Mouse (Mus musculus) kidney, embryonic 16.5 days (tissue): Measurements from ENCODE around the gene Fam131b. TPM values are rescaled to one million over a fixed set of nuclear protein-coding genes. Genes with fewer than 3 reads are reported as not detected.
A peak's percentile ranks its signal among the peaks of the same experiment; 100 is the strongest.

ENCODE experiments used
- ATAC-seq: fragments of 200-750 bp; cut with Nextera tagmentation; 2 replicates; pipeline ENCODE4 v1.8.0; 2017; ENCODE audit warnings: moderate TSS enrichment; ENCODE audit not compliant: low FRiP score, low TSS enrichment
- H3K27ac ChIP-seq: fragments of 300-500 bp; sonication (generic); 2 replicates; pipeline ENCODE4 v1.5.1; 2014; ENCODE audit warnings: low read length
- H3K27me3 ChIP-seq: fragments of 300-500 bp; sonication (generic); 2 replicates; pipeline ENCODE4 v1.6.1; 2014; ENCODE audit warnings: low read length, control low read depth, mixed read lengths; ENCODE audit not compliant: insufficient read depth
- H3K36me3 ChIP-seq: fragments of 300-500 bp; sonication (generic); 2 replicates; pipeline ENCODE4 v1.6.1; 2014; ENCODE audit warnings: low read length, control low read depth, mixed read lengths; ENCODE audit not compliant: insufficient read depth
- H3K4me1 ChIP-seq: fragments of 300-500 bp; sonication (generic); 2 replicates; pipeline ENCODE4 v1.6.1; 2014; ENCODE audit warnings: low read length, control low read depth, mixed read lengths; ENCODE audit not compliant: insufficient read depth
- H3K4me2 ChIP-seq: fragments of 300-500 bp; sonication (generic); replicated peaks from 2 replicates; pipeline ENCODE4 v1.6.1; 2014; ENCODE audit warnings: low read depth, low read length
- H3K4me3 ChIP-seq: fragments of 300-500 bp; sonication (generic); 2 replicates; pipeline ENCODE4 v1.5.1; 2014; ENCODE audit warnings: mild to moderate bottlenecking, low read length
- H3K9ac ChIP-seq: fragments of 300-500 bp; sonication (generic); replicated peaks from 2 replicates; pipeline ENCODE4 v1.6.1; 2014; ENCODE audit warnings: low read length
- H3K9me3 ChIP-seq: fragments of 300-500 bp; sonication (generic); 2 replicates; pipeline ENCODE4 v1.6.1; 2016; ENCODE audit warnings: low read length, control low read depth
- WGBS: fragments of 180-500 bp; shearing (Covaris S2); extraction: QIAGEN DNeasy Blood & Tissue Kit; methylation state at CpG from one replicate; pipeline ENCODE4 v1.1.7; 2014; 5-methylcytosine and 5-hydroxymethylcytosine counted together
- polyA plus RNA-seq: library from polyadenylated mRNA; unstranded; fragments of >200 nt; fragmentation: Nextera tagmentation; extraction: Ambion mirVana; gene quantifications from 2 replicates; pipeline ENCODE4 v1.2.1, GENCODE M21; 2015

Fam131b gene
- polyA plus RNA-seq, 1 experiment from 2014 or later, result 0.11 TPM

GRCm38 (mm10) chr6:42364066-42364465, 39.6 kb upstream of the Fam131b start:
- no peak for ATAC-seq
- H3K27me3 ChIP-seq, result no peaks in the 10 kb centered on the region
- 85% methylated on average over 4 of the region's 4 CpGs for WGBS

GRCm38 (mm10) chr6:42362974-42363373, 38.5 kb upstream of the Fam131b start:
- peaks cover 27% of the 10 kb centered on the region for H3K36me3 ChIP-seq

More at GRCm38 (mm10) chr6:42364066-42364465, 39.6 kb upstream of the Fam131b start:
- Histone ChIP-seq H3K9me3 (no peaks in the 10 kb centered on the region), H3K4me2 (no peak overlapping the region), H3K4me1 (no peaks in the 10 kb centered on the region), H3K4me3 (no peak overlapping the region), H3K27ac (no peak overlapping the region), H3K9ac (no peak overlapping the region), H3K36me3 (peaks cover 21% of the 10 kb centered on the region)

GRCm38 (mm10) chr6:42362497-42362896, 38.1 kb upstream of the Fam131b start:
- H3K4me3 ChIP-seq, result no peak overlapping the region
- peak; percentile 33; the same call in 1 of the 2 replicates for ATAC-seq
- no peaks in the 10 kb centered on the region for H3K9me3 ChIP-seq
- no peak overlapping the region for H3K4me2 ChIP-seq
- H3K9ac ChIP-seq, result no peak overlapping the region
- peaks cover 31% of the 10 kb centered on the region for H3K36me3 ChIP-seq
- H3K27me3 ChIP-seq, result no peaks in the 10 kb centered on the region
- WGBS, result 70% methylated on average over 1 of the region's 1 CpGs
- H3K4me1 ChIP-seq, result no peaks in the 10 kb centered on the region
- H3K27ac ChIP-seq, result no peak overlapping the region

More at GRCm38 (mm10) chr6:42362974-42363373, 38.5 kb upstream of the Fam131b start:
- H3K4me1 ChIP-seq, result no peaks in the 10 kb centered on the region
- H3K4me3 ChIP-seq, result no peak overlapping the region
- no peak overlapping the region for H3K27ac ChIP-seq
- H3K9me3 ChIP-seq, result no peaks in the 10 kb centered on the region
- no peak for ATAC-seq
- no peak overlapping the region for H3K4me2 ChIP-seq
- 49% methylated on average over 3 of the region's 3 CpGs for WGBS
- H3K27me3 ChIP-seq, result no peaks in the 10 kb centered on the region
- H3K9ac ChIP-seq, result no peak overlapping the region

- Histone ChIP-seq H3K36me3 (peaks cover 36% of the 10 kb centered on the region), H3K4me1 (no peaks in the 10 kb centered on the region), H3K27me3 (no peaks in the 10 kb centered on the region), H3K4me3 (no peak overlapping the region), H3K27ac (no peak overlapping the region), H3K9ac (no peak overlapping the region), H3K4me2 (no peak overlapping the region), H3K9me3 (no peaks in the 10 kb centered on the region)
- 75% methylated on average over 1 of the region's 1 CpGs for WGBS
- ATAC-seq, result no peak
Measured at GRCm38 (mm10) chr6:42362074-42362473, 37.6 kb upstream of the Fam131b start.

- no peaks in the 10 kb centered on the region for H3K9me3 ChIP-seq
- H3K27me3 ChIP-seq, result no peaks in the 10 kb centered on the region
- no peak overlapping the region for H3K27ac ChIP-seq
- WGBS, result 87% methylated on average over 13 of the region's 13 CpGs
- H3K4me2 ChIP-seq, result no peak overlapping the region
- H3K4me1 ChIP-seq, result no peaks in the 10 kb centered on the region
- peaks cover 44% of the 10 kb centered on the region for H3K36me3 ChIP-seq
- no peak overlapping the region for H3K9ac ChIP-seq
- ATAC-seq, result no peak
- H3K4me3 ChIP-seq, result no peak overlapping the region
Measured at GRCm38 (mm10) chr6:42361041-42361895, 36.8 kb upstream of the Fam131b start.

- H3K4me2 ChIP-seq, result no peak overlapping the region
- no peaks in the 10 kb centered on the region for H3K4me1 ChIP-seq
- H3K27ac ChIP-seq, result no peak overlapping the region
- H3K27me3 ChIP-seq, result no peaks in the 10 kb centered on the region
- 93% methylated on average over 6 of the region's 6 CpGs for WGBS
- H3K36me3 ChIP-seq, result peaks cover 53% of the 10 kb centered on the region
- no peak overlapping the region for H3K4me3 ChIP-seq
- H3K9me3 ChIP-seq, result no peaks in the 10 kb centered on the region
- H3K9ac ChIP-seq, result no peak overlapping the region
- ATAC-seq, result no peak
Measured at GRCm38 (mm10) chr6:42360231-42360840, 35.9 kb upstream of the Fam131b start.

GRCm38 (mm10) chr6:42359364-42360147, 35.1 kb upstream of the Fam131b start:
- no peak for ATAC-seq
- Histone ChIP-seq H3K9ac (no peak overlapping the region), H3K4me3 (no peak overlapping the region), H3K27ac (no peak overlapping the region), H3K9me3 (no peaks in the 10 kb centered on the region), H3K27me3 (no peaks in the 10 kb centered on the region), H3K4me1 (no peaks in the 10 kb centered on the region), H3K36me3 (peaks cover 53% of the 10 kb centered on the region), H3K4me2 (no peak overlapping the region)
- 66% methylated on average over 9 of the region's 9 CpGs for WGBS

- Histone ChIP-seq H3K27me3 (no peaks in the 10 kb centered on the region), H3K4me3 (no peak overlapping the region), H3K9ac (no peak overlapping the region), H3K9me3 (no peaks in the 10 kb centered on the region), H3K27ac (no peak overlapping the region), H3K36me3 (peaks cover 53% of the 10 kb centered on the region), H3K4me2 (no peak overlapping the region), H3K4me1 (peaks cover 6% of the 10 kb centered on the region)
- no peak for ATAC-seq
- WGBS, result 93% methylated on average over 12 of the region's 12 CpGs
Measured at GRCm38 (mm10) chr6:42358901-42359300, 34.5 kb upstream of the Fam131b start.

GRCm38 (mm10) chr6:42357901-42358300, 33.5 kb upstream of the Fam131b start:
- no peaks in the 10 kb centered on the region for H3K27me3 ChIP-seq
- no peak overlapping the region for H3K27ac ChIP-seq
- no peak for ATAC-seq
- 44% methylated on average over 6 of the region's 6 CpGs for WGBS
- no peaks in the 10 kb centered on the region for H3K9me3 ChIP-seq
- no peak overlapping the region for H3K9ac ChIP-seq
- no peak overlapping the region for H3K4me2 ChIP-seq
- H3K4me1 ChIP-seq, result peaks cover 15% of the 10 kb centered on the region
- H3K36me3 ChIP-seq, result peaks cover 58% of the 10 kb centered on the region
- no peak overlapping the region for H3K4me3 ChIP-seq
